Mouse (Mus musculus) neural tube, embryonic 15.5 days (tissue): ENCODE measurements around the gene Smo. TPM values are rescaled to one million over a fixed set of nuclear protein-coding genes. Genes with fewer than 3 reads are reported as not detected.
"Not testable (repeated sequence)": the region's sequence is repeated elsewhere in the genome, so short reads cannot be mapped to it uniquely, and the experiment has no call there.

Experiments used
- ATAC-seq: fragments of 200-750 bp; cut with Nextera tagmentation; 2 replicates; pipeline ENCODE4 v1.8.0; 2017; ENCODE audit warnings: mild to moderate bottlenecking, moderate TSS enrichment, moderate library complexity; ENCODE audit not compliant: low FRiP score
- H3K27ac ChIP-seq: fragments of 300-500 bp; sonication (generic); replicated peaks from 2 replicates; pipeline ENCODE4 v1.5.1; 2015; ENCODE audit warnings: mild to moderate bottlenecking, inconsistent platforms
- H3K27me3 ChIP-seq: fragments of 300-500 bp; sonication (generic); replicated peaks from 2 replicates; pipeline ENCODE4 v1.6.1; 2015; ENCODE audit warnings: inconsistent platforms
- H3K36me3 ChIP-seq: fragments of 300-500 bp; sonication (generic); 2 replicates; pipeline ENCODE4 v1.6.1; 2015; ENCODE audit warnings: inconsistent platforms
- H3K4me1 ChIP-seq: fragments of 300-500 bp; sonication (generic); 2 replicates; pipeline ENCODE4 v1.6.1; 2015; ENCODE audit warnings: inconsistent platforms
- H3K4me2 ChIP-seq: fragments of 300-500 bp; sonication (generic); 2 replicates; pipeline ENCODE4 v1.6.1; 2015; ENCODE audit warnings: inconsistent platforms, mild to moderate bottlenecking, moderate library complexity
- H3K4me3 ChIP-seq: fragments of 300-500 bp; sonication (generic); replicated peaks from 2 replicates; pipeline ENCODE4 v1.5.1; 2015; ENCODE audit warnings: mild to moderate bottlenecking, inconsistent platforms
- H3K9ac ChIP-seq: fragments of 300-500 bp; sonication (generic); replicated peaks from 2 replicates; pipeline ENCODE4 v1.6.1; 2015; ENCODE audit warnings: mild to moderate bottlenecking, inconsistent platforms
- H3K9me3 ChIP-seq: fragments of 300-500 bp; sonication (generic); replicated peaks from 2 replicates; pipeline ENCODE4 v1.6.1; 2016; ENCODE audit warnings: inconsistent platforms
- WGBS: fragments of 180-500 bp; shearing (Covaris S2); methylation state at CpG from one replicate; pipeline ENCODE4 v1.1.7; 2015; ENCODE audit warnings: mixed read lengths; 5-methylcytosine and 5-hydroxymethylcytosine counted together
- polyA plus RNA-seq: library from polyadenylated mRNA; unstranded; fragments of >200 nt; fragmentation: Nextera tagmentation; extraction: Ambion mirVana; gene quantifications from 2 replicates; pipeline ENCODE4 v1.2.1, GENCODE M21; 2015

The Smo gene
- polyA plus RNA-seq, 1 experiment from 2014 or later, result 10.8 TPM

DNA sequence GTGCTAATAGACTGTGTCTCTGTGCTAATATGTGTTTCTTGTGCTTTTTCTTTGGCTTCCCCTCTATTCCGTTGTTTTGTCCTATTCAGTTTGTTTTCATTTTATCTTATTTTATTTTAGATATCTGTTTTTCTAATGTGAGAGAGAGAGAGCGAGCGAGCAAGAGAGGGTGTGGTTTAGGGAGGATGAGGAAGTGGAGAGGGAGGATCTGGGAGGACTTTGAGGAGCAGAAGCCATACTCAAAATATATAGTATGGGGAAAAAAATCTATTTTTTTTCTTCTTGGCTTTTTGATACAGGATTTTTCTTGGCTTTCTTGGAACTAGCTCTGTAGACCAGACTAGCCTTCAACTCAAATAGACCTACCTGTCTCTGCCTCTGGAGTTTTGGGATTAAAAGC is 7.3 kb upstream of the Smo start:
- H3K27me3 ChIP-seq, result no peaks in the 10 kb centered on the region
- no peak overlapping the region for H3K4me3 ChIP-seq
- no peaks in the 10 kb centered on the region for H3K4me1 ChIP-seq
- no peaks in the 10 kb centered on the region for H3K36me3 ChIP-seq
- no peak overlapping the region for H3K27ac ChIP-seq
- ATAC-seq, result no peak
- WGBS, result 90% methylated on average over 3 of the region's 3 CpGs
- no peak overlapping the region for H3K4me2 ChIP-seq
- no peaks in the 10 kb centered on the region for H3K9me3 ChIP-seq
- no peak overlapping the region for H3K9ac ChIP-seq

DNA sequence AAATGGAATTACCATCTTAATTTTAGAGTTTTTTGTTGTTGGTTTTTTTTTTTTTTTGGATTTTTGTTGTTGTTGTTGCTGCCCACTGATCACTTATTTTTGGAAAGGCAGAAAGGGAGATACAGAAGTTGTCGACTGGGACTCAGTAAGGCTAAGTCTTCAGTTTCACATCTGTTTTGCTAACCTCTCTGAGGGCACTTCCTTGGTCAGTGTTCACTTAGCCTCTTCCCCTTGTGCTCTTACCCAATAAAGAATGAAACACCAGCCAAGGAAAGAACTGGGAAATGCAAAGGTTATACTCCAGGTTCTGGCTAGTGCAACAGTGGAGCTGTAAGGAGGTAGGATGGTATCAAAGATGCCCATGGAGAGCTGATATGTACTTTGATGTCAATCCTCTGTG is 5.8 kb upstream of the Smo start:
- Histone ChIP-seq H3K27ac (no peak overlapping the region), H3K4me2 (no peak overlapping the region), H3K27me3 (no peaks in the 10 kb centered on the region), H3K9me3 (no peaks in the 10 kb centered on the region), H3K4me1 (no peaks in the 10 kb centered on the region), H3K36me3 (no peaks in the 10 kb centered on the region), H3K4me3 (no peak overlapping the region), H3K9ac (no peak overlapping the region)
- no peak for ATAC-seq
- WGBS, result 78% methylated on average over 1 of the region's 1 CpGs

DNA sequence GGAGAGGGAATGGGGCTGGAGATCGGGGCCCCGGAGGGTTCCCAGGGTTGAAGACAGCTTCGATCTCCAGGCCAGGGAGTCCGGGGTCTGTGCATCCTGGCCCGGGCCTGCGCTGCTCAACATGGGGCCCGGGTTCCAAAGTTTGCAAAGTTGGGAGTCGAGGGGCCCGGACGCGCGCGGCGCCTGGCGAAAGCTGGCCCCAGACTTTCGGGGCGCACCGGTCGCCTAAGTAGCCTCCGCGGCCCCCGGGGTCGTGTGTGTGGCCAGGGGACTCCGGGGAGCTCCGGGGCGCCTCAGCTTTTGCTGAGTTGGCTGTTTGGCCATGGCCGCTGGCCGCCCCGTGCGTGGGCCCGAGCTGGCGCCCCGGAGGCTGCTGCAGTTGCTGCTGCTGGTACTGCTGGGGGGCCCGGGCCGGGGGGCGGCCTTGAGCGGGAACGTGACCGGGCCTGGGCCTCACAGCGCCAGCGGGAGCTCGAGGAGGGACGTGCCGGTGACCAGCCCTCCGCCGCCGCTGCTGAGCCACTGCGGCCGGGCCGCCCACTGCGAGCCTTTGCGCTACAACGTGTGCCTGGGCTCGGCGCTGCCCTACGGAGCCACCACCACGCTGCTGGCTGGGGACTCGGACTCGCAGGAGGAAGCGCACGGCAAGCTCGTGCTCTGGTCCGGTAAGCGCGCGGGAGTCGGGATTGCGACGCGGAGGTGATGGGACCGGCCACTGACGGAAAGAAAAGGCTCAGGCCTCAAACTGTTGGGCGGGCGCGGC is 567 bp downstream of the Smo start:
- Histone ChIP-seq H3K27ac (peak overlapping the region; percentile 79), H3K27me3 (no peaks in the 10 kb centered on the region), H3K4me1 (peaks cover 16% of the 10 kb centered on the region; the same call in 1 of the 2 replicates), H3K36me3 (no peaks in the 10 kb centered on the region), H3K4me2 (peak overlapping the region; percentile 95), H3K9me3 (no peaks in the 10 kb centered on the region), H3K4me3 (peak overlapping the region; percentile 71), H3K9ac (peak overlapping the region; percentile 74)
- under 1% methylated on average over 64 of the region's 75 CpGs for WGBS
- peak; percentile 78 for ATAC-seq

DNA sequence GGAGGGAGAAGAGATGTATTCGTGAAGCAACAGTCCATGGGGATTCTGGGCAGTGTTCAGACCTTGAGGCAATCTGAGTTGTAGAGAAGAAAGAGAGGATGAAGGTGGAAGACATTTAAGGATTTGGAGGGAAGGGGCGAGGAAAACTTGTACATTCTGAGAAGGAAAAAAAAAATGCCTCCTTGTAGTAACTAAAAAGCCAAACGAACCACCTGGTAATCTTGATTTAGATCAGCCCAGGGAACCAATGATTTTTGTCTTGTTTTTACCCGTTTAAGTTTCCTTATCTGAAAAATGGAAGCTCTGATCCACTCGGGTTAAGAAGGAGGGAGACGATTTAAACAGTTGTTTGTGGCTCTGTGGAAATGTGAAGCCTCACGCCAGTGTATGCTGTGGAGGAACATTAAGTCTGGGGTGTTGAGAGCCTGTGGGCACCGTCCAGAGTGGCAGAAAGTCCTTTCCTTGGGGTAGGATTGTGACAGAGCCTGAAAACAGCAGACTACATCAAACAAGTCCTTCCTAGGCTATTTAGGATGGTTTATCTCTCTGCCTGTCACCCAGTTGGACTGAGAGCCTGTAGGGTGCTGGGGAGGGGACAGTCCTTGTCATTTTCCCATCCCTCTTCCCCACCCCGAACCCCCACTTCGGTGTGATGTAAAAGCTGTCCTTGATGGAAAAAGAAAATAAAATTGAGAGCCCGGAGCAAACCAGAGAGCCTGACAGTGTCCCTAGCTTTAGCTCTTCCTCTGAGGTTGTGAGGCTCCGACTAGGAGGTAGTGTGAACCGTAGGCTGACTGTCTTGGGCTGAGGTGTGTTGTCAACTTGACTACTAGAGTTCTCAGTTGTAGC is 1.5 kb downstream of the Smo start:
- Histone ChIP-seq H3K27me3 (no peaks in the 10 kb centered on the region), H3K9me3 (no peaks in the 10 kb centered on the region), H3K9ac (peak overlapping the region; percentile 74), H3K27ac (peak overlapping the region; percentile 79), H3K4me2 (peak overlapping the region; percentile 95), H3K4me1 (peaks cover 16% of the 10 kb centered on the region; the same call in 1 of the 2 replicates), H3K36me3 (no peaks in the 10 kb centered on the region), H3K4me3 (peak overlapping the region; percentile 71)
- 22% methylated on average over 13 of the region's 13 CpGs for WGBS
- no peak for ATAC-seq

DNA sequence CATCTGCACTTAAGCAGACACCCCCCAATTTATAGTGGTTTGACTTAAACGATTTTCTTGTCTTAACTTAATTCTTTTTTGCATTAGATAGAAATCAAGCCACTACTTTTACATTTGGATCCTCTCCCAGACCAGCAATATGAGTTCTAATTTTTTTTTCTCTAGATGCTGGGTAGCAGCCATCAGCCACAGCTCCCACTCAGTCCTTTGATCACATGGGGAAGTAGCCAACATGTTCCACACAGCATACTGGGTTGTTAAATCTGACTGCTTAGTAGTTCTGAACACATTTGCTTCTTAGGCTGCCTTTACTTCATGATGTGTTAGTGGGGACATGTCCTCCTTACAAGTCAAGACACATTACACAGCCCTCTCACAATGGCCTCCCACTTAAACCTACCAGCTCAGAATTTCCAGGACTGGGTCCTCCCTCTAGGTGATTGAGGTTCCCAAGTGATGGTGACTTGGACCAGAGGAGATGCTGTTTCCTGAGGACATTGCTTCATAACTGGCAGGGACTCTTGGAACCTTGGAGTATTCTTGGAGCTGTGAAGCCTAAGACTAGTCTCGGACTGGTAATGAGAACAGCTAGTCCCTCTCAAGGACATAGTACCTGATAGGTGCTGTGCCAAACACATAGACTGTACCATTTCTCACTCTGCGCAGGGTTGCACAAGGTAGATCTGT is 16.3 kb downstream of the Smo start:
- Histone ChIP-seq H3K27me3 (no peaks in the 10 kb centered on the region), H3K4me2 (no peak overlapping the region), H3K4me1 (0 out of 2 replicates have a peak, but pooled peaks cover 3% of the 10 kb centered on the region), H3K9me3 (0 out of 2 replicates have a peak, but pooled peaks cover 4% of the 10 kb centered on the region), H3K36me3 (no peaks in the 10 kb centered on the region), H3K4me3 (no peak overlapping the region), H3K27ac (no peak overlapping the region), H3K9ac (no peak overlapping the region)
- 91% methylated on average over 3 of the region's 3 CpGs for WGBS
- no peak for ATAC-seq

- no peak for ATAC-seq
- no peaks in the 10 kb centered on the region for H3K36me3 ChIP-seq
- no peak overlapping the region for H3K27ac ChIP-seq
- no peaks in the 10 kb centered on the region for H3K27me3 ChIP-seq
- 0 out of 2 replicates have a peak, but pooled peaks cover 3% of the 10 kb centered on the region for H3K4me1 ChIP-seq
- no peak overlapping the region for H3K9ac ChIP-seq
- H3K9me3 ChIP-seq, result no peaks in the 10 kb centered on the region
- WGBS, result 70% methylated on average over 11 of the region's 11 CpGs
- no peak overlapping the region for H3K4me2 ChIP-seq
- H3K4me3 ChIP-seq, result no peak overlapping the region
Observed at GRCm38 (mm10) chr6:29753336-29753735, 18.0 kb downstream of the Smo start.

- Histone ChIP-seq H3K4me1 (0 out of 2 replicates have a peak, but pooled peaks cover 3% of the 10 kb centered on the region), H3K4me2 (no peak overlapping the region), H3K9me3 (no peaks in the 10 kb centered on the region), H3K27me3 (no peaks in the 10 kb centered on the region), H3K4me3 (no peak overlapping the region), H3K9ac (no peak overlapping the region), H3K27ac (no peak overlapping the region), H3K36me3 (0 out of 2 replicates have a peak, but pooled peaks cover 2% of the 10 kb centered on the region)
- no peak for ATAC-seq
- WGBS, result 73% methylated on average over 5 of the region's 5 CpGs
Observed at GRCm38 (mm10) chr6:29756001-29756400, 20.7 kb downstream of the Smo start.

DNA sequence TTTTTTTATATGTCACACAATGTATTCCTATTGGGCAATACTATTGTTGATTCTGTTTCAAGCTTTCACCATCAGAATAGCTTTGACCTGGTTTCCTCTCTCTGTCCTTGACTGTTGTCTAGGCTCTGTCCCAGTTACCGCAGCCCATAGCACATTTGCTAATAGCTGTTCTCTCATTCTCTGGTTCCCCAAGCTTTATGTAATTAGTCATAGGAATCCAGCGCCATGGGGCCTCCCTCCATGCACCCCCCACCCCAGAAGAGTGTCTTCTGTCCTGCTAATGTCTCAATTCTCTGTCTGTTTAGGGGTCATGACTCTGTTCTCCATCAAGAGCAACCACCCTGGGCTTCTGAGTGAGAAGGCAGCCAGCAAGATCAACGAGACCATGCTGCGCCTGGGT is 21.2 kb downstream of the Smo start:
- ATAC-seq, result no peak
- H3K36me3 ChIP-seq, result 0 out of 2 replicates have a peak, but pooled peaks cover 2% of the 10 kb centered on the region
- H3K27me3 ChIP-seq, result no peaks in the 10 kb centered on the region
- H3K9me3 ChIP-seq, result no peaks in the 10 kb centered on the region
- H3K9ac ChIP-seq, result no peak overlapping the region
- 85% methylated on average over 4 of the region's 4 CpGs for WGBS
- H3K4me1 ChIP-seq, result 0 out of 2 replicates have a peak, but pooled peaks cover 3% of the 10 kb centered on the region
- H3K4me2 ChIP-seq, result no peak overlapping the region
- H3K4me3 ChIP-seq, result no peak overlapping the region
- H3K27ac ChIP-seq, result no peak overlapping the region

DNA sequence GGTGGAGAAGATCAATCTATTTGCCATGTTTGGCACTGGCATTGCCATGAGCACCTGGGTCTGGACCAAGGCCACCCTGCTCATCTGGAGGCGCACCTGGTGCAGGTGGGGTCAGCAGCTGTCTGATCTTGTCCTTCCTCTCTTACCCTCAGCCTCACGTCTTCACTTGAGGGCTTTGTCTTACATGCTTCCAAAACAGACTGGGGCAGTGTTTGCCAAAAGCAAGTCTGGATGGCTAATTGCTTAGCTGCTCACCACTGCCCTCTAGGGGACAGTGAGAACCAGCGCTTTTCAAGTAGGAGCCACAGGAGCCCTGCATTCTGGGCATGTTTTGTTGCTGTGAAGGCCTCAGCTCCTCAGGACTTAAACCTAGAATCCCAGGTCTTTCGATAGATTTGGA is 23.1 kb downstream of the Smo start:
- no peak overlapping the region for H3K4me3 ChIP-seq
- ATAC-seq, result no peak; the same call in 1 of the 2 replicates
- no peak overlapping the region for H3K27ac ChIP-seq
- 48% methylated on average over 4 of the region's 4 CpGs for WGBS
- no peaks in the 10 kb centered on the region for H3K27me3 ChIP-seq
- no peak overlapping the region for H3K4me2 ChIP-seq
- H3K9me3 ChIP-seq, result no peaks in the 10 kb centered on the region
- H3K9ac ChIP-seq, result no peak overlapping the region
- H3K36me3 ChIP-seq, result 0 out of 2 replicates have a peak, but pooled peaks cover 2% of the 10 kb centered on the region
- H3K4me1 ChIP-seq, result 0 out of 2 replicates have a peak, but pooled peaks cover 1% of the 10 kb centered on the region

DNA sequence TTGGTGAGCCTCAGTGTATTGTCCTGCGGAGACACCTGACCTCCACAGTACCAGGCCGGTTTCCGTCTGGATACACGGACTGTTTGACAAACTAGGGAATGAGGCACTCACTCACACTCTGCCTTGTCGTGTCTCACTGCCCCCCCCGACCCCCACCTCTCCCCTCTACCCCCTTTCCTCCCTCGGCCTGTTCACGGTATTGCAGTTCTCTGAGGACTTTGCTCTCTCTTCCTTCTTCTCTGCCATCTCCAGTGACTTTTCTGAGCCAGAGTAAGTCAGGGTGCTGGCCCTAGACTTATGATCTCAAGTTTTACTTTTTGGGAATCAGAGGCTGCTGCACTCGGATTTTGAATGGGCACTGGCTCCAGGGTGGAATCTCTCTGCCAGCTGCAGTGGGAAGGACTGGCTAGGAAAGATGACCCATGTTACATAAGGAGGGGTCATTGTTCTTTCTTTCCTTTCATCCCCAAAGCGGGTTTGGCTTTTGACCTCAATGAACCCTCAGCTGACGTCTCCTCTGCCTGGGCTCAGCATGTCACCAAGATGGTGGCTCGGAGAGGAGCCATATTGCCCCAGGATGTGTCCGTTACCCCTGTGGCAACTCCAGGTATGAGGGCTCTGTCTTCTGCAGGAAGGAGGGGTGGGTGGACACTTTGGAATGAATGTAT is 23.8 kb downstream of the Smo start:
- H3K36me3 ChIP-seq, result 0 out of 2 replicates have a peak, but pooled peaks cover 2% of the 10 kb centered on the region
- no peak overlapping the region for H3K9ac ChIP-seq
- H3K4me1 ChIP-seq, result no peaks in the 10 kb centered on the region
- no peaks in the 10 kb centered on the region for H3K27me3 ChIP-seq
- no peaks in the 10 kb centered on the region for H3K9me3 ChIP-seq
- WGBS, result 87% methylated on average over 13 of the region's 13 CpGs
- no peak overlapping the region for H3K4me3 ChIP-seq
- H3K27ac ChIP-seq, result no peak overlapping the region
- no peak overlapping the region for H3K4me2 ChIP-seq
- no peak for ATAC-seq

DNA sequence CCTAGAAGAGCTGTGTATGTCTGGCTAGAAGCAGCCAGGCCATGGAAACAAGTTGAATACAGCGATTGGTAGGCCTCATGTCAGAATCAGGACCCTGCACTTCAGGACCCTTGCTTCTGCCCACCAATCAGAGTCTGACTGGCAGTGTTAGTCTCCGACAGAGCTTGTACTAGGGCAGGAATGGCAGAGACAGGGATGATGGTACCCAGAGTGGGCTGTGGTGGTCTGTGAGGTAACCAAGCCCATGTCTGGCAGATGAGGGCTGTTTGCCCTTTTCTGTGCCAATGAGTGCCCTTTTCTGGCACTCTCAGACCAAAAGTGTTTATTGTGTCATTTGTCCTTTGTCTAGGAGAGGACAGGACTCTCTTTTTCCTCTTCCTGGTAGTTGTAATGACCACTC is 25.1 kb downstream of the Smo start:
- not testable (repeated sequence) for H3K4me3 ChIP-seq, H3K36me3 ChIP-seq, H3K9me3 ChIP-seq, H3K4me2 ChIP-seq, H3K9ac ChIP-seq, ATAC-seq, H3K27ac ChIP-seq, H3K4me1 ChIP-seq, H3K27me3 ChIP-seq
- WGBS, result 92% methylated on average over 2 of the region's 2 CpGs
